Mouse (Mus musculus): Measurements from ENCODE around the gene Zfp607b. TPM values are rescaled to one million over a fixed set of nuclear protein-coding genes. Genes with fewer than 3 reads are reported as not detected.

The Zfp607b gene
- polyA plus RNA-seq, 1 experiment from 2014 or later: 4.9 TPM

- Histone ChIP-seq H3K9me3 (replicated peaks) (no peaks in the 10 kb centered on the region), H3K27ac (replicated peaks) (no peak overlapping the region), H3K4me1 (peaks cover 11% of the 10 kb centered on the region), H3K36me3 (no peaks in the 10 kb centered on the region), H3K4me2 (replicated peaks) (peak overlapping the region; percentile 28; the same call in 1 of the 2 replicates), H3K27me3 (no peaks in the 10 kb centered on the region), H3K9ac (no peak overlapping the region), H3K4me3 (replicated peaks) (no peak overlapping the region)
- under 1% methylated on average over 6 of the region's 6 CpGs for WGBS
- no peak for ATAC-seq (ENCODE audit: insufficient number of reproducible peaks, low FRiP score, low TSS enrichment, low read depth)
These were observed 3.5 kb upstream of the Zfp607b start for GRCm38 (mm10) chr7:27685681-27686080.

DNA sequence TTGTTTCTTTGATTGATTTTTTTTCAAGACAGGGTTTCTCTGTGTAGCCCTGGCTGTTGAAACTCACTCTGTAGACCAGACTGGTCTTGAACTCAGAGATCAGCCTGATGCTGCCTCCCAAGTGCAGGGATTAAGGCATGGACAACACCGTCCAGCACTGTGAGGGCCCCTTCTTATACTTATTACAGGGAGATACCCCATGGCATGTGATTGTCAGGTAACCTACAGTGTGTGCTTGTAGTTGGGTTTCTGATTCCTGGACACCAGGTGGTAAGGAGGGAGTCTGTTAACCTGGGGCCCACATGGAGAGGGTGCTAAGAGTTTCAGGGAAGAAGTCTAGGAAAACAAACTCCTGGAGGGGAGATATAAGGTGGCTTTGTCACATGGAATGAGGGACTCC is 2.1 kb upstream of the Zfp607b start:
- Histone ChIP-seq H3K9me3 (replicated peaks) (no peaks in the 10 kb centered on the region), H3K4me2 (replicated peaks) (no peak overlapping the region), H3K36me3 (no peaks in the 10 kb centered on the region), H3K9ac (no peak overlapping the region), H3K4me1 (peaks cover 11% of the 10 kb centered on the region), H3K27me3 (no peaks in the 10 kb centered on the region), H3K4me3 (replicated peaks) (no peak overlapping the region), H3K27ac (replicated peaks) (no peak overlapping the region)
- WGBS: 96% methylated on average over 1 of the region's 1 CpGs
- ATAC-seq (ENCODE audit: insufficient number of reproducible peaks, low FRiP score, low TSS enrichment, low read depth): no peak

DNA sequence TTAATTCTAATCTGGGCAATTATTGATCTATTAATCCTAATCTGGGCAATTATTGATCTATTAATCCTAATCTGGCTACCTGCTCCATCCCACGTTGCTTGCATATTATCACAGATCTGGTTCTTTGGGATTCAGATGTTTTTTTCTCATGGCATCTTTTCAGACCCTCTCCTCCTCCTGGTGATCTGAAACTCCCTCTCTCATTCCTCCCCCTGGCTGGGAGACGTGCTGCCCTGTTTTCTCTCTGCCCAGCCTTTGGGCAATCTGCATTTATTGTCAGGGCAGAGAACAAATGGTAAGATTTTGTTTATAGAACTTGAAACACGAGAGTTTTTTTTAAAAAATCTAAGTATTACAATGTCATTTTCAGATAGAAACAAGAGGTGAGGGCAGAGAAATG is 1.3 kb upstream of the Zfp607b start:
- H3K9ac ChIP-seq: no peak overlapping the region
- H3K4me3 ChIP-seq (replicated peaks): 0 out of 2 replicates have a peak overlapping the region, but pooled peaks have one; percentile 54
- H3K4me2 ChIP-seq (replicated peaks): peak overlapping the region; percentile 62
- H3K4me1 ChIP-seq: peaks cover 11% of the 10 kb centered on the region
- ATAC-seq (ENCODE audit: insufficient number of reproducible peaks, low FRiP score, low TSS enrichment, low read depth): no peak
- H3K27me3 ChIP-seq: no peaks in the 10 kb centered on the region
- no peak overlapping the region for H3K27ac ChIP-seq (replicated peaks)
- no peaks in the 10 kb centered on the region for H3K9me3 ChIP-seq (replicated peaks)
- no peaks in the 10 kb centered on the region for H3K36me3 ChIP-seq
- WGBS: 61% methylated on average over 3 of the region's 3 CpGs

DNA sequence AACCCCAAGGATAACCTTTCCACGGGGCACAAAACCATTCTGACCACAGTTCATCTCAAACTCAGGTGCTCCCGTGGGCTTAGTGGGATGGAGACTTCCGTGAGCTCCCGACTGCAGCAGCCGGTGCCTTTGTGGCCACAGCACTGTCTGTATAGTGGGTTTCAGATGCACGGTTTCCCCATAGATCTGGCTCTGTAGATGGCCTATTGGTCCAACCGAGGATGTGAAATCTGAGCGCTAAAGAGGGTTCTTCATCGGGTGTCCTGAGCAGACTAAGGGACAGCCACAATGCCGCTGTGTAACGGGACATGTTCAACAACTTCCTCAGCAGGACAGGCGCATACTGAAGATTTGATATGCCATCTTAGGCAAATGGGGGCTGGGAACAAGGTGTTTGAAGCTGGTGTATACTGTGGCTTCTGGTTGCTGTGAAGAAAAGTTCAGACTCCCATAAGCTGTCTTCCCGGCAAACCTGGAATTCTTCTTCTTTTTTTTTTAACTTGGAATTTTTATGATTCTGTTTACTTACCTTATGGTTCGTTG is 823 bp upstream of the Zfp607b start:
- peak overlapping the region; percentile 79 for H3K27ac ChIP-seq (replicated peaks)
- no peak for ATAC-seq (ENCODE audit: insufficient number of reproducible peaks, low FRiP score, low TSS enrichment, low read depth)
- H3K27me3 ChIP-seq: no peaks in the 10 kb centered on the region
- peaks cover 11% of the 10 kb centered on the region for H3K4me1 ChIP-seq
- no peaks in the 10 kb centered on the region for H3K9me3 ChIP-seq (replicated peaks)
- peak overlapping the region; percentile 31 for H3K9ac ChIP-seq
- peak overlapping the region; percentile 54 for H3K4me3 ChIP-seq (replicated peaks)
- no peaks in the 10 kb centered on the region for H3K36me3 ChIP-seq
- H3K4me2 ChIP-seq (replicated peaks): peak overlapping the region; percentile 62
- 32% methylated on average over 14 of the region's 14 CpGs for WGBS

GRCm38 (mm10) chr7:27691076-27691475 is 1.9 kb downstream of the Zfp607b start:
- Histone ChIP-seq H3K4me1 (peaks cover 11% of the 10 kb centered on the region), H3K36me3 (no peaks in the 10 kb centered on the region), H3K4me3 (replicated peaks) (no peak overlapping the region), H3K27ac (replicated peaks) (no peak overlapping the region), H3K9me3 (replicated peaks) (no peaks in the 10 kb centered on the region), H3K9ac (no peak overlapping the region), H3K27me3 (no peaks in the 10 kb centered on the region), H3K4me2 (replicated peaks) (no peak overlapping the region)
- 32% methylated on average over 5 of the region's 5 CpGs for WGBS
- no peak for ATAC-seq (ENCODE audit: insufficient number of reproducible peaks, low FRiP score, low TSS enrichment, low read depth)

DNA sequence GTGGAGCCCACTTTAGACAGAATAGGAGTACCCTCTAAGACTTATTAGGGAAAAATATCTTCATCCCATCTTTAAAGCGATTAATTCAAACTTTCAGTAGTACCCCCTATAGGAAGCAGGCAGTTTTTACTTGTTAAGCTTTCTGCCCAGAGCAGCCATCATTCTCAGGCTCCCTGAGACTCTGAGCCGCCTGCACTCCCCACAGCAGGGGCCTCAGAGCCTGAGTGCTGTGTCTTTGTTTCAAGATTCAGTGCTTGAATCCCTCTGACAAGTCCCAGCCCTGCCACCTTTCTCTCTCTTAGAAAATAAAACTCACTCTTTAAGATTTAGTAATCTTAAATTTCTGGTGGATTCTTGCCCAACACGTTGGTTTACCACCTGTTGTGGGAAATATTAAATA is 7.6 kb downstream of the Zfp607b start:
- no peak for ATAC-seq (ENCODE audit: insufficient number of reproducible peaks, low FRiP score, low TSS enrichment, low read depth)
- H3K4me2 ChIP-seq (replicated peaks): no peak overlapping the region
- no peaks in the 10 kb centered on the region for H3K9me3 ChIP-seq (replicated peaks)

GRCm38 (mm10) chr7:27710402-27710801 is 21.3 kb downstream of the Zfp607b start:
- Histone ChIP-seq H3K4me1 (no peaks in the 10 kb centered on the region), H3K36me3 (no peaks in the 10 kb centered on the region), H3K27ac (replicated peaks) (no peak overlapping the region), H3K27me3 (no peaks in the 10 kb centered on the region), H3K4me3 (replicated peaks) (no peak overlapping the region), H3K4me2 (replicated peaks) (no peak overlapping the region), H3K9ac (no peak overlapping the region), H3K9me3 (replicated peaks) (peaks cover 3% of the 10 kb centered on the region; the same call in 1 of the 2 replicates)
- ATAC-seq (ENCODE audit: insufficient number of reproducible peaks, low FRiP score, low TSS enrichment, low read depth): no peak
- 82% methylated on average over 7 of the region's 7 CpGs for WGBS

More for the DNA sequence above, 7.6 kb downstream of the Zfp607b start:
- 41% methylated on average over 3 of the region's 3 CpGs for WGBS
- Histone ChIP-seq H3K4me3 (replicated peaks) (no peak overlapping the region), H3K36me3 (no peaks in the 10 kb centered on the region), H3K27me3 (no peaks in the 10 kb centered on the region), H3K27ac (replicated peaks) (no peak overlapping the region), H3K9ac (no peak overlapping the region), H3K4me1 (no peaks in the 10 kb centered on the region)

GRCm38 (mm10) chr7:27721951-27722350 is 32.8 kb downstream of the Zfp607b start:
- Histone ChIP-seq H3K27ac (replicated peaks) (no peak overlapping the region), H3K4me2 (replicated peaks) (no peak overlapping the region), H3K4me3 (replicated peaks) (no peak overlapping the region), H3K9me3 (replicated peaks) (no peaks in the 10 kb centered on the region), H3K9ac (no peak overlapping the region), H3K4me1 (no peaks in the 10 kb centered on the region), H3K36me3 (no peaks in the 10 kb centered on the region), H3K27me3 (no peaks in the 10 kb centered on the region)
- WGBS: 89% methylated on average over 8 of the region's 8 CpGs
- no peak for ATAC-seq (ENCODE audit: insufficient number of reproducible peaks, low FRiP score, low TSS enrichment, low read depth)

GRCm38 (mm10) chr7:27725566-27726538 is 36.7 kb downstream of the Zfp607b start:
- Histone ChIP-seq H3K4me1 (no peaks in the 10 kb centered on the region), H3K9ac (no peak overlapping the region), H3K36me3 (no peaks in the 10 kb centered on the region), H3K4me3 (replicated peaks) (no peak overlapping the region), H3K27me3 (no peaks in the 10 kb centered on the region), H3K4me2 (replicated peaks) (no peak overlapping the region), H3K9me3 (replicated peaks) (no peaks in the 10 kb centered on the region), H3K27ac (replicated peaks) (no peak overlapping the region)
- ATAC-seq (ENCODE audit: insufficient number of reproducible peaks, low FRiP score, low TSS enrichment, low read depth): peak; percentile 63; the same call in 1 of the 2 replicates
- 41% methylated on average over 12 of the region's 12 CpGs for WGBS

- WGBS: 35% methylated on average over 2 of the region's 2 CpGs
- Histone ChIP-seq H3K27me3 (no peaks in the 10 kb centered on the region), H3K9ac (no peak overlapping the region), H3K9me3 (replicated peaks) (no peaks in the 10 kb centered on the region), H3K4me2 (replicated peaks) (no peak overlapping the region), H3K36me3 (no peaks in the 10 kb centered on the region), H3K4me3 (replicated peaks) (no peak overlapping the region), H3K4me1 (peaks cover 2% of the 10 kb centered on the region), H3K27ac (replicated peaks) (no peak overlapping the region)
- no peak for ATAC-seq (ENCODE audit: insufficient number of reproducible peaks, low FRiP score, low TSS enrichment, low read depth)
These were observed 38.3 kb downstream of the Zfp607b start for GRCm38 (mm10) chr7:27727471-27727870.

- WGBS: under 1% methylated on average over 35 of the region's 35 CpGs
- Histone ChIP-seq H3K27me3 (no peaks in the 10 kb centered on the region), H3K4me2 (replicated peaks) (peak within 1 kb of the TSS; percentile 61), H3K36me3 (no peaks in the 10 kb centered on the region), H3K9me3 (replicated peaks) (no peaks in the 10 kb centered on the region), H3K4me1 (peaks cover 13% of the 10 kb centered on the region), H3K4me3 (replicated peaks) (peak within 1 kb of the TSS; percentile 74), H3K27ac (replicated peaks) (peak within 1 kb of the TSS; percentile 97), H3K9ac (peak within 1 kb of the TSS; percentile 77)
- peak; percentile 92 for ATAC-seq (ENCODE audit: insufficient number of reproducible peaks, low FRiP score, low TSS enrichment, low read depth)
These were observed 42.2 kb downstream of the Zfp607b start, which contains the start of gene Zfp60 for GRCm38 (mm10) chr7:27731281-27731883. Zfp60 (plus strand) TSS chr7:27731389.

All from embryonic facial prominence, embryonic 15.5 days (tissue).